Mouse (Mus musculus) heart, postnatal 25 days (tissue): ENCODE measurements around the gene Pramel6. TPM values are rescaled to one million over a fixed set of nuclear protein-coding genes. Genes with fewer than 3 reads are reported as not detected.
"Not testable (repeated sequence)": the region's sequence is repeated elsewhere in the genome, so short reads cannot be mapped to it uniquely, and the experiment has no call there.

Experiments used
- DNase-seq: peaks from one replicate; pipeline ENCODE4 v3.0.0; 2022; ENCODE audit warnings: low spot score
- intact Hi-C: fragments of 180-260 bp; cut with DNase I; formaldehyde crosslinking; loops from one replicate; pipeline ENCODE4 v1.15.1; 2025
- total RNA-seq, 2 experiments: library from RNA; stranded (reverse); gene quantifications; 2 replicates each; pipeline ENCODE4 v1.2.3; 2021

Pramel6 gene
- not detected for total RNA-seq

- intact Hi-C loops = no loop called here
- DNase-seq = no peak
Observed at GRCm38 (mm10) chr2:87506265-87506664, at the start of gene Pramel6. TSS of gene Pramel6 (plus strand) at chr2:87506565.

GRCm38 (mm10) chr2:87461769-87462168, 44.6 kb upstream of the Pramel6 start:
- DNase-seq = no peak
- intact Hi-C loops = no loop called here

GRCm38 (mm10) chr2:87480207-87480606, 26.2 kb upstream of the Pramel6 start:
- intact Hi-C loops = no loop called here
- no peak for DNase-seq

- DNase-seq = no peak
Observed at GRCm38 (mm10) chr2:87481158-87481557, 25.2 kb upstream of the Pramel6 start.

GRCm38 (mm10) chr2:87482276-87482675, 24.1 kb upstream of the Pramel6 start:
- intact Hi-C loops = no loop called here
- no peak for DNase-seq

More at GRCm38 (mm10) chr2:87481158-87481557, 25.2 kb upstream of the Pramel6 start:
- intact Hi-C loops = no loop called here

GRCm38 (mm10) chr2:87496993-87497392, 9.4 kb upstream of the Pramel6 start, which contains the start of gene Pramel7:
TSS of gene Pramel7 (minus strand) at chr2:87497093.
- intact Hi-C loops, DNase-seq: not testable (repeated sequence)

GRCm38 (mm10) chr2:87515046-87515445, 8.7 kb downstream of the Pramel6 start:
- intact Hi-C loops = no loop called here

GRCm38 (mm10) chr2:87515457-87516060, 9.2 kb downstream of the Pramel6 start:
- no peak for DNase-seq
- intact Hi-C loops = no loop called here

More at GRCm38 (mm10) chr2:87515046-87515445, 8.7 kb downstream of the Pramel6 start:
- no peak for DNase-seq

GRCm38 (mm10) chr2:87516581-87516980, 10.2 kb downstream of the Pramel6 start:
- intact Hi-C loops = no loop called here
- DNase-seq = no peak

- DNase-seq = no peak
- intact Hi-C loops = no loop called here
Observed at GRCm38 (mm10) chr2:87520651-87521050, 14.3 kb downstream of the Pramel6 start.

- DNase-seq = not testable (repeated sequence)
Observed at GRCm38 (mm10) chr2:87525899-87526616, 19.7 kb downstream of the Pramel6 start.

GRCm38 (mm10) chr2:87531496-87531895, 25.1 kb downstream of the Pramel6 start, which contains the start of gene Olfr153:
TSS of gene Olfr153 (plus strand) at chr2:87531796.
- DNase-seq = no peak
- intact Hi-C loops = no loop called here

More at GRCm38 (mm10) chr2:87525899-87526616, 19.7 kb downstream of the Pramel6 start:
- intact Hi-C loops = not testable (repeated sequence)

GRCm38 (mm10) chr2:87534826-87535225, 28.5 kb downstream of the Pramel6 start:
- no peak for DNase-seq
- intact Hi-C loops = no loop called here

- intact Hi-C loops = no loop called here
- DNase-seq = no peak
Observed at GRCm38 (mm10) chr2:87545442-87545841, 39.1 kb downstream of the Pramel6 start, which contains the start of gene Olfr1128. TSS of gene Olfr1128 (minus strand) at chr2:87545542.

Other genes starting within 250 kb of the Pramel6 start
- not detected for gene Olfr1116, start 239.0 kb upstream of the Pramel6 start, total RNA-seq
- not detected for gene Olfr1118, start 199.0 kb upstream of the Pramel6 start, total RNA-seq
- not detected for gene Olfr1120, start 151.8 kb upstream of the Pramel6 start, total RNA-seq
- gene Olfr1121, start 136.7 kb upstream of the Pramel6 start, total RNA-seq = not detected
- gene Olfr1122, start 120.7 kb upstream of the Pramel6 start, total RNA-seq = under 1 TPM in 1 of 2 experiments, not detected in 1; 0.05 TPM
- gene Olfr1123, start 89.9 kb upstream of the Pramel6 start, total RNA-seq = not detected
- not detected for gene Olfr1124, start 76.3 kb upstream of the Pramel6 start, total RNA-seq
- gene Olfr1126, start 52.6 kb upstream of the Pramel6 start, total RNA-seq = not detected
- gene Pramel7, start 9.5 kb upstream of the Pramel6 start, total RNA-seq = not detected
- gene Olfr153, start 25.2 kb downstream of the Pramel6 start, total RNA-seq = not detected
- gene Olfr1128, start 39.0 kb downstream of the Pramel6 start, total RNA-seq = not detected
- gene Olfr1129, start 67.3 kb downstream of the Pramel6 start, total RNA-seq = not detected
- gene Olfr1130, start 99.6 kb downstream of the Pramel6 start, total RNA-seq = not detected
- not detected for gene Olfr1131, start 120.5 kb downstream of the Pramel6 start, total RNA-seq
- gene Olfr1132, start 131.0 kb downstream of the Pramel6 start, total RNA-seq = not detected
- gene Olfr1133, start 140.8 kb downstream of the Pramel6 start, total RNA-seq = not detected
- not detected for gene Olfr1134, start 151.9 kb downstream of the Pramel6 start, total RNA-seq
- not detected for gene Olfr1135, start 167.1 kb downstream of the Pramel6 start, total RNA-seq
- not detected for gene Olfr1136, start 187.4 kb downstream of the Pramel6 start, total RNA-seq
- not detected for gene Olfr1137, start 206.6 kb downstream of the Pramel6 start, total RNA-seq
- not detected for gene Olfr1138, start 233.4 kb downstream of the Pramel6 start, total RNA-seq
- gene Olfr1140, start 237.2 kb downstream of the Pramel6 start, total RNA-seq = not detected
- not detected for gene Olfr1141, start 247.4 kb downstream of the Pramel6 start, total RNA-seq